In genomic region chr4:126977467-126977866, GRCm38 (mm10) we compare ENCODE assay signal across 9 mouse cellular contexts. TPM values are rescaled to one million over a fixed set of nuclear protein-coding genes. Genes with fewer than 3 reads are reported as not detected.
DNase-seq lines count a peak whose midpoint lies in the region; ATAC-seq and TF ChIP-seq lines count a peak whose summit lies in the region.
"Had no signal": no experiment of that assay in that cellular context is flagged by ENCODE, and none has a peak within 500 bp of the region (broad histone marks: within the 10 kb centered on the region; RNA-seq: fewer than 3 reads in every experiment).

No protein-coding gene starts in this region.

- H3K9me3 ChIP-seq in heart, embryonic 12.5 days (replicated peaks) = no peaks in the 10 kb centered on the region
- no peaks in the 10 kb centered on the region for H3K9me3 ChIP-seq in forebrain, embryonic 14.5 days (replicated peaks; ENCODE audit: control insufficient read depth, low read length)
- H3K9me3 ChIP-seq: megakaryocyte, embryonic 14.5 days had no signal

- no peak overlapping the region for H3K27ac ChIP-seq in heart, adult 2 months
- H3K27ac ChIP-seq in heart, embryonic 12.5 days (ENCODE audit: poor library complexity, severe bottlenecking) = no peak overlapping the region
- no peak overlapping the region for H3K27ac ChIP-seq in thymus, adult 2 months (ENCODE audit: control insufficient read depth, insufficient read depth, low read length)
- H3K27ac ChIP-seq in cortical plate, adult 2 months (ENCODE audit: insufficient read depth, low read length) = no peak overlapping the region
- H3K27ac ChIP-seq in forebrain, embryonic 14.5 days (ENCODE audit: low read depth, low read length) = no peak overlapping the region

- H3K36me3 ChIP-seq in heart, adult 2 months (ENCODE audit: control insufficient read depth, insufficient read depth, low read length) = no peaks in the 10 kb centered on the region
- H3K36me3 ChIP-seq in heart, embryonic 12.5 days = no peaks in the 10 kb centered on the region
- H3K36me3 ChIP-seq in thymus, adult 2 months (ENCODE audit: control insufficient read depth, insufficient read depth, low read length) = no peaks in the 10 kb centered on the region
- no peaks in the 10 kb centered on the region for H3K36me3 ChIP-seq in forebrain, embryonic 14.5 days (ENCODE audit: control insufficient read depth, insufficient read depth, low read length)

- no peak for TF ChIP-seq POLR2A in heart, adult 2 months (IDR thresholded peaks at IDR 0.05; ENCODE audit: insufficient read depth, low read depth, low read length)
- no peak for TF ChIP-seq POLR2A in thymus, adult 2 months (IDR thresholded peaks at IDR 0.05; ENCODE audit: control insufficient read depth, extremely low read depth, insufficient read depth, low read length, poor library complexity)
- no peak for TF ChIP-seq POLR2A in cortical plate, adult 2 months (IDR thresholded peaks at IDR 0.05; ENCODE audit: extremely low read depth, insufficient read depth, low read length)

- no peak for TF ChIP-seq EP300 in heart, adult 2 months (IDR thresholded peaks at IDR 0.05; ENCODE audit: insufficient read depth, low read depth, low read length)

- no peak overlapping the region for H3K4me2 ChIP-seq in heart, embryonic 12.5 days
- no peak overlapping the region for H3K4me2 ChIP-seq in forebrain, embryonic 14.5 days (ENCODE audit: low read length)

- no peak overlapping the region for H3K9ac ChIP-seq in heart, adult 2 months (ENCODE audit: low read depth, low read length)
- no peak overlapping the region for H3K9ac ChIP-seq in heart, embryonic 12.5 days
- no peak overlapping the region for H3K9ac ChIP-seq in forebrain, embryonic 14.5 days (ENCODE audit: low read length)

- H3K79me2 ChIP-seq in heart, adult 2 months (replicated peaks; ENCODE audit: control insufficient read depth, insufficient read depth, low read length) = no peaks in the 10 kb centered on the region

- TF ChIP-seq CTCF in heart, adult 2 months (IDR thresholded peaks at IDR 0.05) = peak; percentile 68
- TF ChIP-seq CTCF in thymus, adult 2 months (IDR thresholded peaks at IDR 0.05; ENCODE audit: borderline replicate concordance, control insufficient read depth, extremely low read depth, insufficient read depth, low read length, poor library complexity) = no peak
- TF ChIP-seq CTCF in cortical plate, adult 2 months (IDR thresholded peaks at IDR 0.05; ENCODE audit: extremely low read depth, insufficient read depth, low read length) = peak; percentile 34; the same call in 1 of the 2 replicates

- H3K27me3 ChIP-seq in heart, adult 2 months (ENCODE audit: control insufficient read depth, insufficient read depth, low read length) = no peaks in the 10 kb centered on the region
- no peaks in the 10 kb centered on the region for H3K27me3 ChIP-seq in heart, embryonic 12.5 days (replicated peaks)
- H3K27me3 ChIP-seq in thymus, adult 2 months (ENCODE audit: control insufficient read depth, insufficient read depth, low read length) = no peaks in the 10 kb centered on the region
- H3K27me3 ChIP-seq in forebrain, embryonic 14.5 days (replicated peaks; ENCODE audit: control insufficient read depth, insufficient read depth, low read length) = no peaks in the 10 kb centered on the region

- ATAC-seq in heart, embryonic 12.5 days (ENCODE audit: insufficient number of reproducible peaks, low FRiP score) = no peak
- no peak for ATAC-seq in forebrain, embryonic 14.5 days

- DNase-seq in heart, adult 2 months = peak in 1 of 2 experiments; percentile 24
- DNase-seq in thymus, adult 2 months = peak; percentile 49
- no peak for DNase-seq in thymus, adult 18-20 months
- peak; percentile 59 for DNase-seq in lung, postnatal 14 days
- no peak for DNase-seq in ovary, adult 18-20 months (ENCODE audit: low spot score)
- DNase-seq in forebrain, embryonic 14.5 days (ENCODE audit: low spot score) = no peak

- H3K4me3 ChIP-seq in heart, adult 2 months = no peak overlapping the region
- no peak overlapping the region for H3K4me3 ChIP-seq in heart, embryonic 12.5 days
- H3K4me3 ChIP-seq in thymus, adult 2 months (ENCODE audit: control insufficient read depth, insufficient read depth, low read length) = no peak overlapping the region
- no peak overlapping the region for H3K4me3 ChIP-seq in cortical plate, adult 2 months (ENCODE audit: insufficient read depth, low read length)
- no peak overlapping the region for H3K4me3 ChIP-seq in forebrain, embryonic 14.5 days (ENCODE audit: low read depth, low read length)
- H3K4me3 ChIP-seq: megakaryocyte, embryonic 14.5 days had no signal

- intact Hi-C loops in heart, adult 2 months (cut with DNase I) = no loop called here

- H3K4me1 ChIP-seq in heart, adult 2 months (ENCODE audit: control insufficient read depth, insufficient read depth, low read length) = no peaks in the 10 kb centered on the region
- H3K4me1 ChIP-seq in heart, embryonic 12.5 days (replicated peaks) = no peaks in the 10 kb centered on the region
- H3K4me1 ChIP-seq in thymus, adult 2 months (replicated peaks; ENCODE audit: control insufficient read depth, insufficient read depth, low read length) = no peaks in the 10 kb centered on the region
- no peaks in the 10 kb centered on the region for H3K4me1 ChIP-seq in cortical plate, adult 2 months (ENCODE audit: control insufficient read depth, insufficient read depth, low read length)
- no peaks in the 10 kb centered on the region for H3K4me1 ChIP-seq in forebrain, embryonic 14.5 days (ENCODE audit: control insufficient read depth, insufficient read depth, low read length)
- H3K4me1 ChIP-seq: megakaryocyte, embryonic 14.5 days had no signal

RNA-seq across cellular contexts. Expression of gene Zmym4, which starts 9.5 kb away (rescaled TPM):
- total RNA-seq in heart, adult 2 months (2021) = 10 to 100 TPM; 20.2 to 22.6 TPM
- polyA plus RNA-seq in heart, adult 2 months (2012; rRNA removed) = 3.5 and 7.3 TPM in 2 replicates
- polyA plus RNA-seq in heart, embryonic 12.5 days (2016; fragmentation: Nextera tagmentation; extraction: Ambion mirVana) = 21.2 and 21.5 TPM in 2 replicates
- 7.9 and 8.9 TPM in 2 replicates for polyA plus RNA-seq in thymus, adult 2 months (2012; rRNA removed)
- polyA plus RNA-seq in cortical plate, adult 2 months (2012; rRNA removed) = 22.2 and 22.4 TPM in 2 replicates
- 22.7 and 25.8 TPM in 2 replicates for polyA plus RNA-seq in forebrain, embryonic 14.5 days (2014; fragmentation: Nextera tagmentation; extraction: Ambion mirVana)

RNA-seq across cellular contexts. Expression of gene Sfpq, which starts 43.7 kb away (rescaled TPM):
- total RNA-seq in heart, adult 2 months (2021) = 10 to 100 TPM; 72.2 to 75.5 TPM
- 16.7 and 32.7 TPM in 2 replicates for polyA plus RNA-seq in heart, adult 2 months (2012; rRNA removed)
- polyA plus RNA-seq in heart, embryonic 12.5 days (2016; fragmentation: Nextera tagmentation; extraction: Ambion mirVana) = 82.5 and 91.4 TPM in 2 replicates
- polyA plus RNA-seq in thymus, adult 2 months (2012; rRNA removed) = 141 and 226 TPM in 2 replicates
- 111 and 114 TPM in 2 replicates for polyA plus RNA-seq in cortical plate, adult 2 months (2012; rRNA removed)
- 102 and 105 TPM in 2 replicates for polyA plus RNA-seq in forebrain, embryonic 14.5 days (2014; fragmentation: Nextera tagmentation; extraction: Ambion mirVana)

Comparison
In these comparisons a context has a peak if more than half of its experiments do, and no peak if none do; other contexts are left out.
1. DNase-seq: peak in thymus, adult 2 months (single experiment) and lung, postnatal 14 days (single experiment); none in thymus, adult 18-20 months (0 of 2), ovary, adult 18-20 months (single experiment) and forebrain, embryonic 14.5 days (single experiment).